Mouse (Mus musculus) cerebellum, adult 2 months (tissue): Measurements from ENCODE around the gene Enpp1.

Experiments used
- CTCF ChIP-seq: fragments of 200-500 bp; IDR thresholded peaks from 2 replicates; pipeline ENCODE4 v1.5.1; 2011; ENCODE audit warnings: low read depth, mild to moderate bottlenecking, control low read depth, low read length, moderate library complexity, borderline replicate concordance; ENCODE audit not compliant: insufficient read depth
- POLR2A ChIP-seq: fragments of 200-500 bp; IDR thresholded peaks from 2 replicates; pipeline ENCODE4 v1.6.1; 2011; ENCODE audit warnings: low read length, control low read depth, borderline replicate concordance; ENCODE audit not compliant: insufficient read depth

DNA sequence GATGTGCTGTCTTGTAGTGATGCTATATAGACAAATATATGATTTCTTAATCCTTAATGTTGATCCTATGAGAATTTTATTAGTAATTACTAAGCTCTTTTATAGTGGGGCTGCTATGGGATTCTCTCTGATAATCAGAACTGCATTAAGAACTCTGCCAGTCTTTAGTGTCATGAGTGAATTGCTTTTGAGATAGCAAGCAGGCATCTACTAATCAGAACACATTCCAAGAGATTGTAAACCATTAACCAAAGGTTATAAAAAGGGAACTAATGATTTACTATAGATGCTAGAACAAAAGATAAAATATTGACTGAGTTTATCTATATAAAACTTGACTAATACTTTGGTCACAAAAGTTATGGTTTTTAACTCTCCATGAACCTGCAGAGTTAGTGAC lies 108.2 kb downstream of the Enpp1 start:
- TF ChIP-seq CTCF (no peak), POLR2A (no peak)
